Mouse (Mus musculus): ENCODE measurements around the gene Zbtb39. TPM values are rescaled to one million over a fixed set of nuclear protein-coding genes. Genes with fewer than 3 reads are reported as not detected.
"Not testable (repeated sequence)": the region's sequence is repeated elsewhere in the genome, so short reads cannot be mapped to it uniquely, and the experiment has no call there.

Zbtb39 gene
- polyA plus RNA-seq, 1 experiment = 5.4 TPM

DNA sequence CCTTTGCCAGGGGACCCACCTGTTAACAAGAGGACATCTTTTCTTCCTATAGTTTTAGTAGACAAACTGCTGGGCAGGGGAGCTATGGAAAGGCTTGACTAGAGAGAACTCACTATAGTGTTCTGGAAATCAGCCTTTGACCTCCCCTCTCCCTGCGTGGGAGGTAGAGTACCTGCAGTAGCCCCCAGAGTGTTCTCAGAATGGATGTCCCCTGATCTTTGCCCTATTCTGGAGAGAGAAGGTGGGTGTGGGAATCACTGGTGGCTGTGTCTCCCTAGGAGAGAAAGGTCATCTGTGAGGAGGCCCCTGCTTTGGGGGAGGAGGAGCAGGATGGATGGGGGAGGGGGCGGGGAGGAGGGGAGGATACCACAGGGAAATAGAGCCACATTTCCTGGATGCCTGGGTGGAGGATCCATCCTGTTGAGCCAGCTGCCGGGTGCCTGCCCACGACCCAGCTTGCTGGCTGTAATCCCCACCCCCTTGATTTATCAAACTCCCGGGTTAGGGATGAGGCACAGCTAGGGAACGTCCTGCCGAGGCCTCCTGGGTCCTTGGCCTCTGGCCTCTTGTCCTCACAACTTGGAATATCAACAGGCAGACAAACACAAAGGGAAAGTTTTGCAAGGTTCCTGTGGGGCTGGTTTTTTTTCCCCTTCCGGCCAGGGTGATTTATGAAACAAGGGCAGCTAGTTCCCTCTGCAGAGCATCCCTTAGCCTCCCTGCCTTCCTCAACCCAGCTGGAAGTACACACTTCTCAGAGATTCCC, 9.7 kb downstream of the Zbtb39 start:
- H3K4me3 ChIP-seq (ENCODE audit: insufficient read depth, low read length) = no peak overlapping the region; the same call in 1 of the 2 replicates
- TF ChIP-seq CTCF (IDR thresholded peaks at IDR 0.05; ENCODE audit: extremely low read depth, insufficient read depth, low read length) = no peak
- TF ChIP-seq POLR2A (IDR thresholded peaks at IDR 0.05; ENCODE audit: extremely low read depth, insufficient read depth, low read length) = no peak

DNA sequence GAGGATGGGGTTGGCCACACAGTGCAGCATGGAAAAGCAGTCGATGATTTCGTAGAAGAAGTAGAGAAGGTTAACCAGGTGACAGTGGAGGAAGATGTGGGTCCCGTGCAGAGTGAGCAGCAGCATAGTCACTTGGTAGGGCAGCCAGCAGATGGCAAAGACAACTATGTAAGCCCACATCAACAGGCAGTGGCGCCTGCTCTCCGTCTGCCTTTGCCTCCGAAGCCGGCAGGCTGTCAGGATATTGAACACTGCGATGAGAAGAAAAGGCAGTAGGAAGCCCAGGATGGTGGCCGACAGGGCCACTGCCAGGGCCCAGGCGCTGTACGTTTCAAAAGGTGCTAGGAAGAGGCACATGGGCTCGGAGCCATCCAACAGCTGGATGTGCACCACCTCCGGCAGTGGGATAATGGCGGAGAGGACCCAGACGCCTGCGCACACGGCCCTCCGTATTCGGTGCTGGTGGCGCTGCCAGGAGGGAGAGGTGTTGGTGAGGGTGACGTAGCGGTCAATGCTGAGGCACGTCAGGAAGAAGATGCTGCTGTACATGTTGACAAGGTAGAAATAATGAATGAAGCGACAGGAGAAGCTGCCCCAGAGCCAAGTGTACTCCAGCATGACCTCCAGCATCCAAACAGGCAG, 10.9 kb downstream of the Zbtb39 start:
- Histone ChIP-seq H3K27ac (ENCODE audit: insufficient read depth, low read length) (no peak overlapping the region), H3K4me1 (ENCODE audit: control insufficient read depth, insufficient read depth, low read length) (peaks cover 2% of the 10 kb centered on the region; the same call in 1 of the 2 replicates)
- TF ChIP-seq CTCF (IDR thresholded peaks at IDR 0.05; ENCODE audit: extremely low read depth, insufficient read depth, low read length) = no peak
- TF ChIP-seq POLR2A (IDR thresholded peaks at IDR 0.05; ENCODE audit: extremely low read depth, insufficient read depth, low read length) = no peak

More for the DNA sequence above, 9.7 kb downstream of the Zbtb39 start:
- Histone ChIP-seq H3K4me1 (ENCODE audit: control insufficient read depth, insufficient read depth, low read length) (peaks cover 2% of the 10 kb centered on the region; the same call in 1 of the 2 replicates), H3K27ac (ENCODE audit: insufficient read depth, low read length) (no peak overlapping the region)

DNA sequence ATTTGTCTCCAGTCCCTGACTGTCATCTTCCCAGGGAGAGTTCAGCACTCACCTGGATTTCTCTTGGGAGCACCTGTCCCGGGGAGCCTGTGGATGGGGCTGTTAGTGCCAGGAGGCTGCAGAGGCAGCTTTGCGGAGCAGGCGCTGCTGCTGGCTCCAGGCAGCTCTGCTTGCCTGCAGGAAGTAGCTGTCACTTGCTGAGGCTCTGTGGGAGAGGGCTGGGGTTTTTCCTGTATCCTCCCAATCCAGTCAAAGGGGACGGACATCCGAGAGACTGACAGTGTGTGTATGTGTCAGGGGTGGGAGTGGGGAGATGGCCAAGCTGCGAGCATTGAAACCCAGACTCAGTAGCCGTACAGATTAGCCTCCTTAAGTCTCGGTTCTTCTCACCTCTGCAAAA, 12.2 kb downstream of the Zbtb39 start, which contains the start of gene Gpr182:
Gene Gpr182 (minus strand): TSS at position 185 of the 400 bp plus-strand sequence.
- H3K4me3 ChIP-seq (ENCODE audit: insufficient read depth, low read length) = peak within 1 kb of the TSS; percentile 16; the same call in 1 of the 2 replicates
- H3K4me1 ChIP-seq (ENCODE audit: control insufficient read depth, insufficient read depth, low read length) = peaks cover 2% of the 10 kb centered on the region; the same call in 1 of the 2 replicates
- TF ChIP-seq CTCF (IDR thresholded peaks at IDR 0.05; ENCODE audit: extremely low read depth, insufficient read depth, low read length) = no peak
- TF ChIP-seq POLR2A (IDR thresholded peaks at IDR 0.05; ENCODE audit: extremely low read depth, insufficient read depth, low read length) = no peak
- no peak within 1 kb of the TSS for H3K27ac ChIP-seq (ENCODE audit: insufficient read depth, low read length)

More for the DNA sequence above, 10.9 kb downstream of the Zbtb39 start:
- H3K4me3 ChIP-seq (ENCODE audit: insufficient read depth, low read length) = peak overlapping the region; percentile 16

DNA sequence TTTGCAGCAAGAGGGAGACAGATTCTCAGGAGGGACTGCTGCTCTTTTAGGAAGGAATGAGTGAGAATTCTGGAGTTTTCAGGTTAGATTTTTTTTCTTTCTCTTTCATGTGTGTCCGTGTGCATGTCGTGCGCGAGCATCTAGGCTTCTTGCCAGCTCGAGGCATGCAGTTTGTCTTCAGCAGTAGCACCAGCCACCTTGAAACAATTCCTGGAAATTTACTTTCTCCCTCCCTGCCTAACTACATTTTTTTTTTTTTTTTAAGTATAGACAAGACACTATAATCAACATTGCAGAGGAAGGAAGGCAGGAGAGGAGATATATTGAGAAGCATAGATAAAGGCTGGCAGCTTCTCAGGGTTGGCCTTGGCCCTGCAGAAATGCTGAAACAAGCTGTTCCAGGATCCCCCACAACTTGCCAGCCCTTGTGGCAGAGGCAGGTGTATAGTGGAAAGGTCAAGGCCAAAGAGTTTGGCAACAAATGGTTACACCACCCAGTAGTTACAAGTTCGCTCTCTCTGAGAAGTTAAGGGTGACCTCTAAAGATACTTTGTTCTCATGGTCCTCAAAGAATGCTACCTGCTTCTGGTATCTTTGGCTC, 15.3 kb downstream of the Zbtb39 start:
- no peak for TF ChIP-seq POLR2A (IDR thresholded peaks at IDR 0.05; ENCODE audit: extremely low read depth, insufficient read depth, low read length)
- TF ChIP-seq CTCF (IDR thresholded peaks at IDR 0.05; ENCODE audit: extremely low read depth, insufficient read depth, low read length) = no peak
- H3K27ac ChIP-seq (ENCODE audit: insufficient read depth, low read length) = no peak overlapping the region
- H3K4me1 ChIP-seq (ENCODE audit: control insufficient read depth, insufficient read depth, low read length) = peaks cover 2% of the 10 kb centered on the region; the same call in 1 of the 2 replicates
- no peak overlapping the region for H3K4me3 ChIP-seq (ENCODE audit: insufficient read depth, low read length)

DNA sequence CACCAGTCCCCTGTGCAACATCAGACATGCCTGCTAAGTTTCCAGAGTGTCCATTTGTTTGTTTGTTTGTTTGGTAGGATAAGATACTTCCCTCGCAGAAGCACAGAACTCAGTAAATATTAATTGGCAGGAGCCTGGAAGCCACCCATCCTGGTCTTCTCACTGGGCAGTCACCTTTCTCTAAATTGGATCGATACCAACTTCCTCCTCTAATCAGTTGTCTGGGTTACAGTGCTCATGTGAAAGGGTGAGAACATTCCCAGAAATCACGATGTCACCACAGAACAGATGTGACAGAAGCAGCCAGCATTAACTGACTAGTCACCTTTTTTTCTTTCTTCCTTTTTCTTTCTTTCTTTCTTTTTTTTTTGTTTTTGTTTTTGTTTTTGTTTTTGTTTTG, 15.9 kb downstream of the Zbtb39 start:
- Histone ChIP-seq H3K4me1 (ENCODE audit: control insufficient read depth, insufficient read depth, low read length) (no peaks in the 10 kb centered on the region), H3K27ac (ENCODE audit: insufficient read depth, low read length) (no peak overlapping the region)
- no peak for TF ChIP-seq POLR2A (IDR thresholded peaks at IDR 0.05; ENCODE audit: extremely low read depth, insufficient read depth, low read length)
- TF ChIP-seq CTCF (IDR thresholded peaks at IDR 0.05; ENCODE audit: extremely low read depth, insufficient read depth, low read length) = no peak

DNA sequence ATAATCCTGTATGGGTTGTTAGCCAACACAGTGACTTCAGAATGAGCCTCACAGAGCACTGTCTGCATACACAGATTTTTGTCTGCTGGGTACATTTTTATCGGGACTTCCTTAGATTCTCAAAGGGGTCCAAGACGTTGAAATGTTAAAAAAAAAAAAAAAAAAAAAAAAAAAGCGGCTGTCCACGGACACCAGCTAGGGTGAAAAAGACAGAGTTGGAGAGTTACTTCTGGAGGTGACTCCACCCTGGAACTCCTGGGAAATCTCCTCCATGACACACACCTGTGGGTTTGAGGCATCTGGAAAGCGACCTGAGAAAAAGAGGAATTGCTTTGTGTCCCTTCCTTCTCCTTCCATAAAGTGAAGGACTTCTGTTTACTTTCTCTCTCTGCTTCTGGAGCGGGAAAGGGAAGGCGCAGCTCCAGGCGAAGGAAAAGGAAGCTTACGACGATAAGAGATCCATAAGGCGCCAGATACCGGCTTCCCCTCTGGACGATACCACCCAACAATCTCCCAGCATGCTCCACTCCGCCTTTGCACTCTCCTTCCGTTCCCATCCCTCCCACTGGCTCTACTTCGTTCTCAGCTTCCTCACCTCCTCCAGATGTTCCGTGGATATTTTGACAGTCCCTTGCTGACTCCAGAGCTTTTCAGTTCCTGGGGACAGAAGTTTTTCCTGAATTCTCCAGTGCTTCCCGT, 16.6 kb downstream of the Zbtb39 start:
- H3K4me3 ChIP-seq (ENCODE audit: insufficient read depth, low read length) = 0 out of 2 replicates have a peak overlapping the region, but pooled peaks have one; percentile 17
- H3K4me1 ChIP-seq (ENCODE audit: control insufficient read depth, insufficient read depth, low read length) = no peaks in the 10 kb centered on the region
- H3K27ac ChIP-seq (ENCODE audit: insufficient read depth, low read length) = no peak overlapping the region
- TF ChIP-seq POLR2A (IDR thresholded peaks at IDR 0.05; ENCODE audit: extremely low read depth, insufficient read depth, low read length) (no peak), CTCF (IDR thresholded peaks at IDR 0.05; ENCODE audit: extremely low read depth, insufficient read depth, low read length) (no peak)

More for the DNA sequence above, 15.9 kb downstream of the Zbtb39 start:
- H3K4me3 ChIP-seq (ENCODE audit: insufficient read depth, low read length) = no peak overlapping the region

DNA sequence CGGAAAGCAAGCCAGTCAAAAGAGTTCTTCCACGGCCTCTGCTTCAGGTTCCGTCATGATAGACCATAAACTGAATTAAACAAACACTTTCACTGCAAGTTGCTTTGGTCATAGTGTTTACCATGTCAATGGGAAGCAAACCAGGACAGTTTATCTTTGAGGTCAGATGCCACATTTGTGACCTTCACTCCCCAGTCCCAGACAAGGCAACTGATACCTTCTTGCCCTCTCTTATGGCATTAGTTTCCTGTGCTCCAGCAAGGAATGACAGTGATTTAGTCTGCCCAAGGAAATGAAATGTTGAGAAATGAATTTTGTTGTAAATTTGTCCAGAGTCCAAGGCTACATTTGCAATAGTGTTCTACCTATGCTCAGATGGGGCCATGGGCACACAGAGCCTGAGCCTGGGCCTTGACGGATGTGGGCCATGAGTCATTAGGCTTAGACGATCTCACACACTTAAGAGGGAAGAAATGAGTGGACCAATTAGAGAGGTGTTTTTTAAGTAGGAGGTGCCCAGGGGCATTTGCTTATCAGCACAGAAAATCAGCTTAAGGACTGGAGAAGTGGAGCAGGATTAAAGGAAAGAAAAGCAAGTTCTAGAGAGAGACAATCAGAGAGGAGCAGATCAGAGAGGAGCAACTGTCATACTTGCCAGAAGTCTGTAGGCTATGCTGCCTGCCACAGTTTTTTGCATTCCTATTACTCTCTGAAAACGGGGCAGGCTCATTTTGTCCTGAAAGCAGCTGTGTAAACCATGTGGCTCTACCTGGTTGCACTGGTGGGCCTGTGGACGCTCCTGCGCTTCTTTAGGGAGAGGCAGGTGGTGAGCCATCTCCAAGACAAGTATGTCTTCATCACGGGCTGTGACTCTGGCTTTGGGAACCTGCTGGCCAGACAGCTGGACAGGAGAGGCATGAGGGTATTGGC, 20.1 kb downstream of the Zbtb39 start, which contains the start of the genes Rdh1 and Rdh16f1:
Gene Rdh1 (plus strand): TSS at position 541 of the 930 bp plus-strand sequence.
Gene Rdh16f1 (plus strand): TSS at position 607 of the 930 bp plus-strand sequence.
- no peak for TF ChIP-seq POLR2A (IDR thresholded peaks at IDR 0.05; ENCODE audit: extremely low read depth, insufficient read depth, low read length)
- TF ChIP-seq CTCF (IDR thresholded peaks at IDR 0.05; ENCODE audit: extremely low read depth, insufficient read depth, low read length) = no peak
- H3K27ac ChIP-seq (ENCODE audit: insufficient read depth, low read length) = no peak within 1 kb of the TSS
- no peaks in the 10 kb centered on the region for H3K4me1 ChIP-seq (ENCODE audit: control insufficient read depth, insufficient read depth, low read length)

DNA sequence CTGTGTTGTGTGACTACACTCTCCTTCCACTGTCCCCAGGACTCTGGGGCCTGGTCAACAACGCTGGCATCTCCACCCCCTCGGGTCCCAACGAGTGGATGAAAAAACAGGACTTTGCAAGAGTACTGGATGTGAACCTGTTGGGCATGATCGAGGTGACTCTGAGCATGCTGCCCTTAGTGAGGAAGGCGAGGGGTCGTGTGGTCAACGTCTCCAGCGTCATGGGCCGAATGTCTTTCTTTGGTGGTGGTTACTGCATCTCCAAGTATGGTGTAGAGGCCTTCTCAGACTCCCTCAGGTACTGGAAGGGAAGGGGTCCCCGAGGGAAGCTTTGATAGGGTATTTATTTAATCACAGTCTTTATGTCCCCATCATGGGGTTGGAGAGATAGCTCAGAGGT, 23.6 kb downstream of the Zbtb39 start:
- H3K27ac ChIP-seq (ENCODE audit: insufficient read depth, low read length); H3K4me3 ChIP-seq (ENCODE audit: insufficient read depth, low read length); H3K4me1 ChIP-seq (ENCODE audit: control insufficient read depth, insufficient read depth, low read length): not testable (repeated sequence)

More for the DNA sequence above, 20.1 kb downstream of the Zbtb39 start, which contains the start of the genes Rdh1 and Rdh16f1:
- H3K4me3 ChIP-seq (ENCODE audit: insufficient read depth, low read length) = no peak within 1 kb of the TSS
